Mouse (Mus musculus) T-helper 2 cell (primary cell): Measurements from ENCODE around the gene Dera.
"Not testable (repeated sequence)": the region's sequence is repeated elsewhere in the genome, so short reads cannot be mapped to it uniquely, and the experiment has no call there.

Experiments used
- in situ Hi-C: fragments of 300-600 bp; cut with MboI, MseI; formaldehyde crosslinking; loops from one replicate; pipeline ENCODE4 v1.15.1; 2025; ENCODE audit warnings: high pct_unique_total_duplicates

The Dera gene

GRCm38 (mm10) chr6:137754056-137754856 lies at the start of gene Dera:
Gene Dera (plus strand): TSS chr6:137754546.
- in situ Hi-C loops, result no loop called here

DNA sequence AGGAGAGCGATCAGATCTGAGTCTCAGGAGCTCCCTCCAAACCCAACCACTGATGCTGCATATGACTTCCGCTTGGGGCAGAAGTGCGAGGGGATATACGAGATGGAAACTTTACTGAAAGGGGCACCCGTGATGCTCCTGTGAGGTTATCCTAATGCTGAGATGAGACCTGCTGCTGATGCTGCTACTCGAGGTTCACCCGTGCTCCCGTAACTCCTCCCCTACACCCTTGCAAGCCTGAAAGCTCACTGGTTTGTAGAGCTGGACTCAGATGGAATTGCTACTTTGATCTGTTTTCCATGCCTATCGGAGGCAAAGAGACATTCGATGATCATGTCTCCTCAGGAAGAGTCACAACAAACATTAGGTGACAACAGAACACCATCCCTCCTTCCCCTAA lies 48.1 kb upstream of the Dera start:
- in situ Hi-C loops, result no loop called here

DNA sequence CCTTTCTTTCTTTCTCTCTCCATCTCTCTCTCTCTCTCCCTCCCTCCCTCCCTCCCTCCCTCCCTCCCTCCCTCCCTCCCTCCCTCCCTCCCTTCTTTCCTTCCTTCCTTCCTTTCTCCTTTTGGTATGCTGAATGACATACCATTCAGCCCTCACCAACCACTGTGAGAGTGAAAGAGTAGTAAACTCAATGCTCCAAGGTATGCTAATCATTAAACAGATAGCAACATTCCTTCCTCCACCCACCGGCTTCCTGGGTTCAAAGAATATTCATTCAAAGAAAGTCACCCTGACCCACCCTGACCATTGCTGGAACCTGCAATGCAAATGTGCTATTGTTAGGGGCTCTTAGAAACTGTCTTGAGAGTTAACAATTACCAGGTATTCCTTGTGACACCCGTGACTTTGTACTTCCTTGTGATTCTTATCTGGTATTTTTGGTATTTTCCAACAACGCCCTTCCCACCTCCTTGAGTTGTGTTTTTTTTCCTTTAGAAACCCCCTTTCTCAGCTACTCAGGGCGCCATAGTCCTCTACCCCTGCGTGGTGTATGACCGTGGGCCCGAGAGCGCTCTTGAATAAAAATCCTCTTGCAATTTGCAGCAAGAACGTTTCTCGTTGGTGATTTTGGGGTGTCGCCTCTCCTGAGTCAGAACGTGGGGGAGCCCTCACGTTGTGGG lies 45.5 kb upstream of the Dera start:
- in situ Hi-C loops, result not testable (repeated sequence)

DNA sequence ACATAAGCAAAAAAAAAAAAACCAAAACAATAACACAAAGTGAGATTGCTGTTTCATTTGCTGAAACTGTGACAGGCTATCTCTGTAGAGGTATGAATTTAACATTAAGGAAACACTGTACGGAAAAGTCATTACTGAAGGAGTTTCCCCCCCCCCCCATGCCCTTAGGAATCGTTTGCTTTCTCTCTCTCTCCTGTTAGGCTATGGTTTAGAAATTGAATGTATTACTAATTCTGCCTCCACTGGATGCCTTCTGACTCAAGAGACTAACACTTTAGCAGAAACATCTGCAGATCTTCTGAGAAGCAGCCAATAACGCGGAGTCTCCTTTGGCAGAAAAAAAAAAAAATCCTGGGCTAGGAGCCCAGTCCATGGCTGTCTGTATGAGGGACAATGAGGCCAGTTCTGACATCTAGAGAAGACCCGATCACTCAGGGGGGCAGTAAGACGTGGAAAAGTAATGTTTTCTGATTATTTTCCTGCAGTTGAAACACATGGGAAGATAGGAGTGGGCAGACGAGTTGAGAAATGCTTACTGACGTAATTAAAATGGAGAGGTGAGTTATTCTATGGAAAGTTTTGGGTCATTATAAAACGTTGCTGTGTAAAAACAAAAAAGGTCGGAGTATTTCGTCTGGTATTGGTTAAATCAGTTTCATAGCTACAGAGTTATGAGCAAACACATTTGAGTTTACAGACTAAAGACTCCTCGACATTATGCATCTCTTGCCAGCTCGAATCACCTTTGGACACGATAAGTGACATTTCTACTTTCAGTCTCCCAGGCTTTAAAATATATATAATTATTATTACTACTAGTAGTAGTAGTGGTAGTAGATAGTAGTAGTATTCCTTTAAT lies 43.9 kb upstream of the Dera start:
- in situ Hi-C loops, result no loop called here

- in situ Hi-C loops, result no loop called here
Observed at GRCm38 (mm10) chr6:137712654-137713309, 41.6 kb upstream of the Dera start.

DNA sequence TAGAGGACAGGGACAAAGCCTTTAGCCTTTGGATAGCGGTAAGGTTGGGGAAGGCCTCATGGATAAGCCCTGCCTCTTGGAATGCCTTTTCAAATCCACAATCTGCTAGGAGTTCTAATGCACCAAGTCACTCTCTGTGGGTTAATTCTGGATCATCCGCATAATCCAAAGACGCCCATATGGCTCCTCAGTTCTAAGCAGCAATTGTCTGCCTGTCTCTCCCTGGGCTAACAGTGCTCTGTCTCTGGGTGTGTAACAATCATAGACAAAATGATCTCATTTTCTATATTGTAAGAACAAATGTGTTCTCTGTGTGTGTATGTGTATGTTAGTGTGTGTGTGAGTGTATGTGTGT lies 41.1 kb upstream of the Dera start:
- in situ Hi-C loops, result no loop called here

GRCm38 (mm10) chr6:137716802-137717201 lies 37.5 kb upstream of the Dera start:
- in situ Hi-C loops, result no loop called here

- in situ Hi-C loops, result loop anchor here (5.0 kb wide), 1 partner anchor 270 kb away; no protein-coding TSS in a partner anchor
Observed at GRCm38 (mm10) chr6:137722220-137722931, 32.0 kb upstream of the Dera start.

DNA sequence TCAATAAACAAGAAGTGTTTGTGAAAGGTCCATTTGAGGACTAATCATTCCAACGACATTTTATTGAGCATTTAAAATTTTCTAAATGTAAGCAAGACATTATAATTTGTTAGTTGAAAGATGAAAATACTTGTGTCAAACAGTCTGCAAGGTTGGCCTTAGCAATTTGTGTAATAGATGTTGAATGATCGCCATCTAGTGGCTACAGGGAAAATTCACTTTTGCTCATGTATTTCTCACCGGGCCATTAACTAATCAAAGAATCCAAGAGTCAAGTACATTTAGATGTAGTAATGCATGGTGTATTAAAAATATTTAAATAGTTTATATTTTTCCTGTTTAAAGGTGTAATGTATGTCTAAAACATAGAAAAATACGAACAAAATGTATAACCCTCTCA lies 30.4 kb upstream of the Dera start:
- in situ Hi-C loops, result loop anchor here (5.0 kb wide), 1 partner anchor 272 kb away; no protein-coding TSS in a partner anchor

DNA sequence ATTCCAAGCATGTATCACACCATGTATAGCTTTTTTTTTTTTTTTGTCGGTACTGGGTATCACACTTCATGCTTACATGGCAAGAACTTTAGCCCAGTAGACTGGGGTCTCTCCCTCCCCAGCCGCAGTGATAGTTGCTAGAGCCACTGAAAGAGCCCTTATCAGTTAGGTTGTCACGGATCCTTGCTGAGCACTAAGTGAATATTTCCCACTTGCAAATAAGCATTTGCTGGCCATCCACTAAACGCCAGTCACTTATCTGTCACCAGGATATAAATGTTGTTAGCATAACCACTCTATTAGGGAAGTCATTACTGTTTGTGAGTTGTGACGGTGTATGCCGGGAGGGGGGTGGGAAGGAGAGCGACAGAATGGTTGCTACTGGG lies 19.9 kb upstream of the Dera start:
- in situ Hi-C loops, result loop anchor here (5.0 kb wide), 1 partner anchor 327 kb away; no protein-coding TSS in a partner anchor

DNA sequence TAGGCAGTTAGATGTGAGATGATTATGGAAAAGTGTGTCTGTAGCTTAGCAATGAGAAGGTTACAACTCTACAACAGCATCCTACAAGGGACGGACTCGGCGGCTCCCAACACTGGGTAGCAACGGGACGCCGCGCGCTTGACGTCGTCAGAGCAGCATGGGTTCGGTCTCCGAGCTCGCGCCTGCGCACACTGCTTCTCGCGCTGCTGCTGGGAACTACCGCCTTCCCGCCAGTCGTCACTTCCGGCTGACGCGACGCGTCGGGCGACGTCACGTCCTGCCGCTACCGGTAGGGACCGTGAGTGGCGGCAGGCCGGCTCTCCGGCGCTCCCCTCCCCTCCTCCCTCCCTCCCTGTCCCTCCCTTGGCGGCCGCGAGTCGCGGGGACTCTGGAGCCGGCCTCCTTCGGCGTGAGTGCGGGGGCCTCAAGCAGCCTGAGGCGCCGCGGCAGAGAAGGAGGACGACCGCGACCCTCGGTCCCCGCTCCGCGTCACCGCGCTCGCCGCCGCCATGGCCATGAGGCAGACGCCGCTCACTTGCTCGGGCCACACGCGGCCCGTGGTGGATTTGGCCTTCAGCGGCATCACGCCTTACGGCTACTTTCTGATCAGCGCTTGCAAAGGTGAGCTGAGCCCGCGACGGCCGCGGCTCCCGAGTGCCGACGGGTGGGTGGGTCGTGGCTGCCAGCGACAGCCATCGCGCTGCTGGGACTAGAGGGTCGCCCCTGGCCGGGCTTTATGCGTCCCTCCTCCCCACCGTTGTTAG lies 19.3 kb upstream of the Dera start, which contains the start of gene Strap:
TSS of gene Strap (plus strand) at position 233 of the 764 bp plus-strand sequence.
- in situ Hi-C loops, result loop anchor here (5.0 kb wide), 1 partner anchor 328 kb away; no protein-coding TSS in a partner anchor

DNA sequence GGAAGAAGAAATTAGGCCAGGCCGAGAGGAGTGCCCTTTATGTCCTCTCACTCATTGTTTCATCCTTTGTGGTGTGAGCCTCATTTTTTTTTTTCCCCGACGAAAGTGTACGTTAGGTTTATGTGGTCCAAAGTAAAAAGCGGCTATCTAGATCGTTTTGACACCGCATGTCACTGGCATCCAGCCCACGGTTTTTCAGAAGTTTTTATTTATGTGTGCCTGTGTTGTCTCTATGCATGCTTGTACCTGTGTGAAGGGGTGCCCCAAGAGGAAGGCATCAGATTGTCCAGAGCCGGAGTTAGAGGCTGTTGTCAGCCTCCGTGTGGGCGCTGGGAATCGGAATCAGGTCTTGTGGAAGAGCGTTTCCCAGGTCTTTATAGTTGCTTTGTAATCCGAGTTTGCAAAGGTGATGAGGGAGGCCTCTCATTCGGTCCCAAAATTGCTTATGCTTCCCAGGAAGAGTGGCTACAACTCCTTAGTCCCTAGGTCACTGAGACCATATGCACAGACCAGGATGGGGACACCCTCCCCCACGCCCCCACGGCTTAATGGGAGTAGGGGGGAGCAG lies 18.6 kb upstream of the Dera start:
- in situ Hi-C loops, result no loop called here

- in situ Hi-C loops, result loop anchor here (10.0 kb wide), 1 partner anchor 916 kb away; the partner anchor contains the start of genes BC049715 and Wbp11
Observed at GRCm38 (mm10) chr6:137740972-137741371, 13.4 kb upstream of the Dera start.

DNA sequence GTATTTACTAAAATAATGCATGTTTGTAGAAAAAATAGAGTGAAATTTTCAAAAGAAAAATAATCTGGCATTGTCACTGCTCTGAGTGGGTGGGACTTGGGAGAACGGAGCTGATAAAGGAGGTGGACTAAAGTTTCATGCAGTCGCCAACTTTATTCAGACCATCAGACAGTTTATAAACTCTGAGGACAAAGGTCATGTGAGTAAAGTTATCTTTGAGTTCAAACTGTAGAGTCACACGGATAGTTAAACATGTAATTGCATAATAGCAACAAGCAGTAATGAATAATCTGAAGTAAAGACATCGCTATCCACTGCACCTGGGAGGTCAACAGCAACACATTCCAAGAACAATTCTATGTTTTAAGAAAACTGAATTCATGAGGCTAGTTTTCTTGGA lies 9.6 kb upstream of the Dera start:
- in situ Hi-C loops, result loop anchor here (10.0 kb wide), 1 partner anchor 920 kb away; the partner anchor contains the start of genes BC049715 and Wbp11

- in situ Hi-C loops, result loop anchor here (10.0 kb wide), 1 partner anchor 923 kb away; the partner anchor contains the start of genes BC049715 and Wbp11
Observed at GRCm38 (mm10) chr6:137747174-137747928, 7.0 kb upstream of the Dera start.

DNA sequence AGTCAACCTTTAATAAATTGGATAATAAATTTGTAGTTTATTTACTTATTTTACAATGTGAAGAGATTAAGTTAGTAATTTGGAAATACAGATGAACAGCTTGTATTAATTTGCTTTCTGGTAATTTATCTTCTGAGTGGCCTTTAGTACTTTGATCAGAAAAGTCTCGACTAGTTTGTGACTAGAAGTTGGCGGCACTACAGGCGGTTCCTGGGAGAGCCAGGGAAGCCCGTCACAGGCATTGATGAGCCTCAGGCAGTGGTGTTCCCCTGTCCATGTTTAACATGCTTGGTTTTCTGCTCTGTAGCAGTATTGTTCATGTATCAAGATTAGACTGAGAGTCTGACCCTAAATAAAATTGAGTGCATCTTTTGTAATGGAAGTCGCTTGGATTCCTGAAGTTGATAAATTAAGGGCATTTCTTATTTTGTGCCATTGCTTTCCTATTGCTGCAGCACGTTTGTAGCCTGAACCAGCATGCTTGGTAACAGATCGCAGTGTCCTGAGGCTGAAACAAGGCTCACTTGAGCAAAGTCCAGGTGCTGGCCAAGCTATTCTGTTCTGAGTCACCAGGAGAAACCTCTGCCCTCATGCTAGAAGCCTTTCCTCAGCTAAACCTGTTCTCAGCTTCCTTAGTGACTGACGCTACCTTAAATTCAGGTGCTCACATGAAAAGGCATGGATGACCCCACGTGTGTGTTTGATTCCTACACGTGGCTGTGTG lies 2.6 kb upstream of the Dera start:
- in situ Hi-C loops, result no loop called here

- in situ Hi-C loops, result no loop called here
Observed at GRCm38 (mm10) chr6:137752275-137752655, 2.1 kb upstream of the Dera start.

DNA sequence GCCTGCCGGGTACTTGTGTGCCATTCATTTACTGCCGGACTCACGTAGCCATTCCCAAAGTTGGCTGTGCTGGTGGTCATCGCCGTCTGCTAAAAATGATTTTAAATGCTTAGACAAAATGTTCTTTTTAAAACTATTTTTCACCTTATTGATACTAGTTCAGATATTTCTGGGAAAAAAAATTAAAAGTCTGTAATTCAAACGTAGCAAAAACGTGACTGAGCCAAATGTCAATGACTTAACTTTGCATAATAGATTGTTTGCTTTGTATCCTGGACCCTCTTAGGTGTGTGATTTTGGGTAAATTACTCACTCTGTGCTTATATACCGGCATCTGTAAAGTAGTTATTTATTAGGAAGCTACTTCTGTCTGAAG lies 499 bp downstream of the Dera start:
- in situ Hi-C loops, result no loop called here
